Mouse (Mus musculus) small intestine, adult 2 months (tissue): ENCODE results near the gene Gucd1.

Experiments
- CTCF ChIP-seq: fragments of 200-500 bp; IDR thresholded peaks from 2 replicates; pipeline ENCODE4 v1.5.1; 2012; ENCODE audit warnings: low read depth, mild to moderate bottlenecking, control low read depth, inconsistent platforms, low read length, moderate library complexity, mixed read lengths; ENCODE audit not compliant: insufficient replicate concordance, insufficient read length; ENCODE audit errors: extremely low read depth
- POLR2A ChIP-seq: fragments of 200-500 bp; IDR thresholded peaks from 2 replicates; pipeline ENCODE4 v1.6.1; 2012; ENCODE audit warnings: low read depth, mild to moderate bottlenecking, control low read depth, inconsistent platforms, low read length, moderate library complexity

GRCm38 (mm10) chr10:75552701-75553450 lies 35.1 kb upstream of the Gucd1 start:
- no peak for TF ChIP-seq POLR2A
- no peak for TF ChIP-seq CTCF
